Mouse (Mus musculus) midbrain, embryonic 13.5 days (tissue): ENCODE results near the gene Tmem213. TPM values are rescaled to one million over a fixed set of nuclear protein-coding genes. Genes with fewer than 3 reads are reported as not detected.

Experiments used
- ATAC-seq: fragments of 200-750 bp; cut with Nextera tagmentation; 2 replicates; pipeline ENCODE4 v1.8.0; 2017; ENCODE audit warnings: mild to moderate bottlenecking, moderate TSS enrichment, moderate library complexity
- H3K27ac ChIP-seq: fragments of 300-500 bp; sonication (generic); 2 replicates; pipeline ENCODE4 v1.5.1; 2015; ENCODE audit warnings: inconsistent platforms, mild to moderate bottlenecking, moderate library complexity
- H3K27me3 ChIP-seq: fragments of 300-500 bp; sonication (generic); 2 replicates; pipeline ENCODE4 v1.6.1; 2015; ENCODE audit warnings: mild to moderate bottlenecking, inconsistent platforms
- H3K36me3 ChIP-seq: fragments of 300-500 bp; sonication (generic); 2 replicates; pipeline ENCODE4 v1.6.1; 2015; ENCODE audit warnings: mild to moderate bottlenecking, inconsistent platforms
- H3K4me1 ChIP-seq: fragments of 300-500 bp; sonication (generic); replicated peaks from 2 replicates; pipeline ENCODE4 v1.6.1; 2015; ENCODE audit warnings: inconsistent platforms
- H3K4me2 ChIP-seq: fragments of 300-500 bp; sonication (generic); replicated peaks from 2 replicates; pipeline ENCODE4 v1.6.1; 2015; ENCODE audit warnings: moderate library complexity, mild to moderate bottlenecking, inconsistent platforms
- H3K4me3 ChIP-seq: fragments of 300-500 bp; sonication (generic); replicated peaks from 2 replicates; pipeline ENCODE4 v1.5.1; 2015; ENCODE audit warnings: mild to moderate bottlenecking, inconsistent platforms
- H3K9ac ChIP-seq: fragments of 300-500 bp; sonication (generic); replicated peaks from 2 replicates; pipeline ENCODE4 v1.6.1; 2015; ENCODE audit warnings: mild to moderate bottlenecking, inconsistent platforms
- H3K9me3 ChIP-seq: fragments of 300-500 bp; sonication (generic); 2 replicates; pipeline ENCODE4 v1.6.1; 2016; ENCODE audit warnings: mild to moderate bottlenecking, inconsistent platforms
- WGBS: fragments of 180-500 bp; shearing (Covaris S2); methylation state at CpG from one replicate; pipeline ENCODE4 v1.1.7; 2015; 5-methylcytosine and 5-hydroxymethylcytosine counted together
- polyA plus RNA-seq: library from polyadenylated mRNA; unstranded; fragments of >200 nt; fragmentation: Nextera tagmentation; extraction: Ambion mirVana; gene quantifications from 2 replicates; pipeline ENCODE4 v1.2.1, GENCODE M21; 2015

The Tmem213 gene
- polyA plus RNA-seq, 1 experiment from 2014 or later = 0.27 TPM

DNA sequence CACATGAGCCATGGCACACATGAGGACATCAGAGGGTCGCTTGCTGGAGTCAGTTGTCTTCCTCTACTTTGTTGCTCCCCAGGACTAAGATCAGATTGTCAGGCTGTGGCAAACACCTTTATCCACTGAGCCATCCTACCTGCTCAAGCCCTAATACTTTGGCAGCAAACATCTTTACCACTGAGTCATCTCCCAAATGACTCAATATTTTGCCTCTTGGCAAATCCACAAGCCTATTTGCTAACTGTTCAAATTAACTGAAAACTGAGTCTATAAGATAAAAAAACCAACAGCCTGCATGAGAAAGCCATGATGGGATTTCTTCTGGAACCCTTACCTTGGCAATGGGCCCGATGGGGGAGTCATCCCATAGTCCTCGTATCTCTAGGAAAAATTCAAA is 30.0 kb downstream of the Tmem213 start:
- Histone ChIP-seq H3K4me2 (no peak overlapping the region), H3K36me3 (peaks cover 76% of the 10 kb centered on the region), H3K9me3 (no peaks in the 10 kb centered on the region), H3K27ac (no peak overlapping the region), H3K27me3 (no peaks in the 10 kb centered on the region), H3K9ac (no peak overlapping the region), H3K4me3 (no peak overlapping the region), H3K4me1 (no peaks in the 10 kb centered on the region)
- 88% methylated on average over 3 of the region's 3 CpGs for WGBS
- ATAC-seq = no peak

- no peak overlapping the region for H3K9ac ChIP-seq
- no peak overlapping the region for H3K4me3 ChIP-seq
- H3K9me3 ChIP-seq = no peaks in the 10 kb centered on the region
- H3K4me2 ChIP-seq = no peak overlapping the region
- H3K4me1 ChIP-seq = no peaks in the 10 kb centered on the region
- H3K36me3 ChIP-seq = peaks cover 76% of the 10 kb centered on the region
- WGBS = 96% methylated on average over 9 of the region's 9 CpGs
- ATAC-seq = no peak
- no peak overlapping the region for H3K27ac ChIP-seq
- no peaks in the 10 kb centered on the region for H3K27me3 ChIP-seq
These were observed 31.3 kb downstream of the Tmem213 start for GRCm38 (mm10) chr6:38140402-38140801.

DNA sequence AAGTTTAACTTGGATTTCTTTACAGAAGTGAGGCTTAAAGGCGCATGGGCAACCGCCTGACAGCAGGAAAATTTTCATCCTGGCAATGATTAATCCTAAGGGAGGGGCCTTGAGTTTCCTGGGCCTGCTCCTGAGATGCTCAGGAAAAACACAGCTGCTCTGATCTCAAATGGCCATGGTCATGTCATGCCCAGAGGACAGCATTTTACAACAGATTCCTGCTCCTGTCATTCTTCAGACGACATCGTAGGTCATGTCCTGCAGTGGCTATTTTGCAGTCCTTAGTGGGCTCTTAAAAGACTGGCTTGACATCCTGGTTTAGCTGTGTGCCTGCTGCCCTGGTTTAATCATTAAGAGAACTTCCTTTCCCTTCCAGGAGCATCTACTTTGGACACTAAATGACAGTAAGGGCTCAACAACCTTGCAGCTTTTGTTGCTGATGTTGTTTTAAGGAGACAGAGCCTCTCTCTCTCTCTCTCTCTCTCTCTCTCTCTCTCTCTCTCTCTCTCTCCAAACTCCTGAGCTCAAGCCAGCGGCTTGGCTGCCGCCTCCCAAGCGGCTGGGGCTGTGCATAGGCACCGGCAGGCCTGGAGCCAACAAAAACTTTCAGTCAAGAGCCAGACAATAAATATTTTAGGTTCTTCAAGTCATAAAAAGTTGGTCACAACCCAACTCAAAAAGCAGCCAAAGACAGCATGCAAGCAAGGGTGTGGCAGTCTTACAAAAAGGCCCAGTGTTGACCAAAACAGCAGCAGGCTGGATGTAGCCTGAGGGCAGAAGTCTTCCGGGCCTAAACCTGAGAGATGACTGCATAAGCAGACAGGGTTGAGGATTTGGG is 35.3 kb downstream of the Tmem213 start:
- Histone ChIP-seq H3K36me3 (peaks cover 84% of the 10 kb centered on the region), H3K27ac (no peak overlapping the region), H3K4me3 (no peak overlapping the region), H3K4me2 (no peak overlapping the region), H3K27me3 (no peaks in the 10 kb centered on the region), H3K4me1 (no peaks in the 10 kb centered on the region), H3K9me3 (no peaks in the 10 kb centered on the region), H3K9ac (no peak overlapping the region)
- no peak for ATAC-seq
- 84% methylated on average over 9 of the region's 9 CpGs for WGBS

DNA sequence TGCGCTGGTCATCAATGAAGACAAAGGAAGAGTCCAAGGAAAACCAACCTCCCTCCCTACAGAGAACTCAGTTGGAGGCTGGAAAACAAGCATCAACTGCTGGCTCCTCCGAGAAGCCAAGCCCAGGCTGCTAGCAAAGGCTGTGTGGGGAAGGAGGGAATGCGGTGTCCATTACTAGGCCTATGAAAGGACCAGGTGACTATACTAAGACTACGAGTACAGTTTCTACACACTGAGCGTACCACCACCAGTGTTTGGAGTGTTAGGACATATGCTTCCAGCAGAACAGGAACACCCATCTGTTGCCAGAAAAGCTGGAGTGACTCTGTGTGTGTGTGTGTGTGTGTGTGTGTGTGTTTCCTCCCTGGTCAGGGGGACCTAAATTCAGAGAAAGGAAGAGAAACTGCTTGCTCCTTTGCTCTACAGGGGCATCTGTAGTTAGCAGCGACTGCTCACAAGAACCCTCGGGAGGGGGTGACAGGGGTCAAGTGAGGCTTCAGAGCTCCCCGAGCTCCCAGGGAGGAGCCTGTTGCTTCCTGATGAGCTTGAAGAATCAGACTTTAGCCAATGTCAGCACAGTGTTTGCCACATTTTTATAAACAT is 36.5 kb downstream of the Tmem213 start:
- H3K27me3 ChIP-seq = no peaks in the 10 kb centered on the region
- 65% methylated on average over 8 of the region's 8 CpGs for WGBS
- no peak overlapping the region for H3K4me2 ChIP-seq
- no peak for ATAC-seq
- peaks cover 85% of the 10 kb centered on the region for H3K36me3 ChIP-seq
- no peaks in the 10 kb centered on the region for H3K4me1 ChIP-seq
- H3K9ac ChIP-seq = no peak overlapping the region
- no peaks in the 10 kb centered on the region for H3K9me3 ChIP-seq
- no peak overlapping the region for H3K4me3 ChIP-seq
- H3K27ac ChIP-seq = no peak overlapping the region

DNA sequence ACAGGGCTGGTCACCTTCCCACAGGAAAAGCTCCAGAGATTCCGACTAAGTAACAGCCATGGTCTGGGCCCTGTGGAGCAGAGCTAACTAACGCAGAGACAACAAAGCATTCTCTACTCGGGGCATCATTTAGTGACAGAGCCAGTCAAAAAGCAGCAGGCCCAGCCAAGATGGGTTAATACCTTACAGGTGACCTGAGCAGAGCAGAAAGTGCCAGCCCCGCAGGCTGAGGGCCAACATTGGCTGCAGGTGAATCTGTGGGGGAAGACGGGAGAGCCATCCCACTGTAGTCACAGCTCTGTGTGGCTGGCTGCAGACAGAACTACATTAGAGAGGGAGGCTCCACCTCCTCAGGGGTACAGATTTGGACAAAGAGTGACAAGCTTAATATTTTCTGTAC is 38.2 kb downstream of the Tmem213 start:
- no peak overlapping the region for H3K4me2 ChIP-seq
- H3K4me1 ChIP-seq = no peaks in the 10 kb centered on the region
- H3K27me3 ChIP-seq = no peaks in the 10 kb centered on the region
- ATAC-seq = no peak
- peaks cover 72% of the 10 kb centered on the region for H3K36me3 ChIP-seq
- 83% methylated on average over 5 of the region's 5 CpGs for WGBS
- H3K9me3 ChIP-seq = no peaks in the 10 kb centered on the region
- no peak overlapping the region for H3K4me3 ChIP-seq
- no peak overlapping the region for H3K9ac ChIP-seq
- no peak overlapping the region for H3K27ac ChIP-seq

DNA sequence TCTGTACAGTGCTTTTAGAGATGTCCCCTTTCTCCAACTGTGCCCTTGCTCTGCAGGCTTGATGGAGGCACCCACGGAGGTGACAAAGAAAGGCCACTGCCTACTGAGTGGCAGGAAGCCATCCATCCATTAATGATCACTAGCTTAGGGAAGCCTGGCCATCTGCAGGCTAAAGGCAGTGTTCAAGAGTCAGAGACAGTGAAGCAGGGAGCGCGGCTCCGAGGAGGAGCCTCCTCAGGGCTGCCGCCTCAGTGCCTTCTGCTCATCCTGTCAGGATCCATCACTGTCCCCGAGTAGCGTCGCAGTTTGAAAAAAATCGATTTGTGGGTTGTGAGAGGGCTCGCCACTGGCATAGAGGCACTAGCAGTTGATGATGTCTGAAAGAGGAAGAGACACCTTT is 39.6 kb downstream of the Tmem213 start:
- Histone ChIP-seq H3K4me1 (no peaks in the 10 kb centered on the region), H3K4me2 (no peak overlapping the region), H3K9me3 (no peaks in the 10 kb centered on the region), H3K9ac (no peak overlapping the region), H3K36me3 (peaks cover 73% of the 10 kb centered on the region), H3K27ac (no peak overlapping the region), H3K4me3 (no peak overlapping the region), H3K27me3 (no peaks in the 10 kb centered on the region)
- ATAC-seq = no peak
- 89% methylated on average over 10 of the region's 10 CpGs for WGBS

DNA sequence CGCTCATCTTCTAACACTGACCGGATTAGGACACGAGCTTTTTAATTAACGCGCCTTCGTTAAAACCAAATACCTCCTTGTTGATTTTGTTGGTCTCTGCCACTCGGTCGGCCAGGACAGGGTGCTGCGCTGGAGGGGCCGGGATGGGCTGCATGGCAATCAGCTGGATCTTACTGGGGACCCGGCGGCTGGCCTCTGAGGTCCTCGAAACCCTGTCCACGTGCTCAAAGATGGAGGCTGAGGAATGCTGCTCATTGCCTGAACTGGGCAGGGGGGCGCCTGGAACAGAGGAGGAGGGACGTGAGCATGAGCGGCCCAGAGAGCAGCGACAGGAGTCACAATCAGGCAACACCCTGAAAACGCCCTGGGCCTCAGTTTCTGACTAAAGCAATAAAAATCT is 40.4 kb downstream of the Tmem213 start:
- Histone ChIP-seq H3K9ac (no peak overlapping the region), H3K36me3 (peaks cover 73% of the 10 kb centered on the region), H3K4me3 (no peak overlapping the region), H3K27ac (no peak overlapping the region), H3K27me3 (no peaks in the 10 kb centered on the region), H3K4me2 (no peak overlapping the region), H3K9me3 (no peaks in the 10 kb centered on the region), H3K4me1 (no peaks in the 10 kb centered on the region)
- ATAC-seq = no peak
- WGBS = 89% methylated on average over 19 of the region's 19 CpGs

GRCm38 (mm10) chr6:38152305-38152704 is 43.2 kb downstream of the Tmem213 start:
- H3K4me1 ChIP-seq = no peaks in the 10 kb centered on the region
- WGBS = 87% methylated on average over 11 of the region's 11 CpGs
- H3K9ac ChIP-seq = no peak overlapping the region
- no peak for ATAC-seq
- no peak overlapping the region for H3K27ac ChIP-seq
- H3K36me3 ChIP-seq = peaks cover 71% of the 10 kb centered on the region
- H3K27me3 ChIP-seq = no peaks in the 10 kb centered on the region
- H3K4me3 ChIP-seq = no peak overlapping the region
- no peak overlapping the region for H3K4me2 ChIP-seq
- no peaks in the 10 kb centered on the region for H3K9me3 ChIP-seq

GRCm38 (mm10) chr6:38156204-38156603 is 47.1 kb downstream of the Tmem213 start:
- Histone ChIP-seq H3K9ac (no peak overlapping the region), H3K4me2 (no peak overlapping the region), H3K27me3 (no peaks in the 10 kb centered on the region), H3K4me1 (peaks cover 26% of the 10 kb centered on the region), H3K4me3 (no peak overlapping the region), H3K27ac (no peak overlapping the region), H3K36me3 (peaks cover 47% of the 10 kb centered on the region), H3K9me3 (no peaks in the 10 kb centered on the region)
- no peak for ATAC-seq
- 96% methylated on average over 5 of the region's 5 CpGs for WGBS

GRCm38 (mm10) chr6:38157925-38158324 is 48.9 kb downstream of the Tmem213 start:
- H3K9me3 ChIP-seq = no peaks in the 10 kb centered on the region
- H3K4me3 ChIP-seq = no peak overlapping the region
- H3K4me2 ChIP-seq = no peak overlapping the region
- H3K27me3 ChIP-seq = no peaks in the 10 kb centered on the region
- peak overlapping the region; percentile 74 for H3K27ac ChIP-seq
- peak; percentile 44 for ATAC-seq
- no peak overlapping the region for H3K9ac ChIP-seq
- peaks cover 41% of the 10 kb centered on the region for H3K36me3 ChIP-seq
- WGBS = 41% methylated on average over 16 of the region's 16 CpGs
- peaks cover 35% of the 10 kb centered on the region for H3K4me1 ChIP-seq

- peaks cover 42% of the 10 kb centered on the region for H3K4me1 ChIP-seq
- ATAC-seq = peak; percentile 28
- H3K9me3 ChIP-seq = no peaks in the 10 kb centered on the region
- WGBS = 78% methylated on average over 4 of the region's 4 CpGs
- no peaks in the 10 kb centered on the region for H3K27me3 ChIP-seq
- H3K27ac ChIP-seq = no peak overlapping the region
- peaks cover 36% of the 10 kb centered on the region for H3K36me3 ChIP-seq
- no peak overlapping the region for H3K4me3 ChIP-seq
- no peak overlapping the region for H3K9ac ChIP-seq
- no peak overlapping the region for H3K4me2 ChIP-seq
These were observed 50.5 kb downstream of the Tmem213 start for GRCm38 (mm10) chr6:38159576-38159975.

DNA sequence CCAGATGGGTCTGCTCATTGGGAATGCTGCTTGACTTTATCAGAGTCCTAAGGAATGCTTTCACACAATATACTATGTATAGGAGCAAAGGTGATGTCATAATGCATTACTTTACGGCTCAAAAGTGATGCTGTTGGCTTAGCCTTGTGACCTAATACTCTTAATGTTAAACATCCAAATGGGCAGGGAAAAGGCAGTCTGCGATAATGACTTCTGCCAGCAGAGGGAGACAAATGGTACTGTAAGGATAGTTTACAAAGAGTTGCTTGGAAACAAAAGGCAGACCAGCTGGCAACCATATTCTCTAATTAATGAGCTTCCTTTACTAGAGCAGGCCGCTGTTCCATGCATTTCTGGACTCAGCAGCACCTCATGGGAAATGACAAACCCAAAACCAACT is 51.0 kb downstream of the Tmem213 start:
- H3K9me3 ChIP-seq = no peaks in the 10 kb centered on the region

More for the DNA sequence above, 51.0 kb downstream of the Tmem213 start:
- Histone ChIP-seq H3K4me3 (no peak overlapping the region), H3K4me1 (peaks cover 42% of the 10 kb centered on the region), H3K4me2 (no peak overlapping the region), H3K27ac (peak overlapping the region; percentile 82), H3K9ac (no peak overlapping the region), H3K27me3 (no peaks in the 10 kb centered on the region), H3K36me3 (peaks cover 36% of the 10 kb centered on the region)
- 15% methylated on average over 3 of the region's 3 CpGs for WGBS
- peak; percentile 65 for ATAC-seq
